Mouse (Mus musculus) thymus, postnatal 0 days (tissue): ENCODE results near the gene Kcna2. TPM values are rescaled to one million over a fixed set of nuclear protein-coding genes. Genes with fewer than 3 reads are reported as not detected.

Experiments
- DNase-seq: peaks from one replicate; pipeline ENCODE4 v3.0.0-alpha.2; 2015; ENCODE audit warnings: low spot score
- polyA plus RNA-seq: library from polyadenylated mRNA; unstranded; fragments of >200 nt; fragmentation: Nextera tagmentation; extraction: Ambion mirVana; gene quantifications from 2 replicates; pipeline ENCODE4 v1.2.1, GENCODE M21; 2015

The Kcna2 gene
- polyA plus RNA-seq, 1 experiment from 2014 or later: 0.29 TPM

- DNase-seq: no peak
Measured at GRCm38 (mm10) chr3:107150469-107150868, 49.5 kb downstream of the Kcna2 start.

GRCm38 (mm10) chr3:107150872-107151540 is 50.1 kb downstream of the Kcna2 start:
- DNase-seq: no peak

GRCm38 (mm10) chr3:107153772-107154655 is 53.1 kb downstream of the Kcna2 start:
- DNase-seq: no peak

- DNase-seq: no peak
Measured at GRCm38 (mm10) chr3:107158856-107159255, 57.9 kb downstream of the Kcna2 start.

GRCm38 (mm10) chr3:107159418-107159817 is 58.5 kb downstream of the Kcna2 start:
- peak; percentile 66 for DNase-seq

- DNase-seq: no peak
Measured at GRCm38 (mm10) chr3:107159859-107160324, 58.9 kb downstream of the Kcna2 start.

- DNase-seq: no peak
Measured at GRCm38 (mm10) chr3:107162741-107163140, 61.8 kb downstream of the Kcna2 start.

Other genes starting within 250 kb of the Kcna2 start
- gene Kcna3, start 65.0 kb upstream of the Kcna2 start, polyA plus RNA-seq: 29.2 and 35.2 TPM in 2 replicates
- gene Kcna10, start 81.9 kb downstream of the Kcna2 start, polyA plus RNA-seq: not detected in 2 replicates
- 1.2 and 1.3 TPM in 2 replicates for gene Cym, start 120.6 kb downstream of the Kcna2 start, polyA plus RNA-seq
- 0.92 and 1.7 TPM in 2 replicates for gene A630076J17Rik, start 129.5 kb downstream of the Kcna2 start, polyA plus RNA-seq
- gene Prok1, start 138.6 kb downstream of the Kcna2 start, polyA plus RNA-seq: 0.08 and 0.22 TPM in 2 replicates
- 250 and 260 TPM in 2 replicates for gene Lamtor5, start 177.7 kb downstream of the Kcna2 start, polyA plus RNA-seq
- 0.51 and 0.92 TPM in 2 replicates for gene Slc16a4, start 190.1 kb downstream of the Kcna2 start, polyA plus RNA-seq
- 16.3 and 20.3 TPM in 2 replicates for gene Rbm15, start 232.5 kb downstream of the Kcna2 start, polyA plus RNA-seq